Mouse (Mus musculus) olfactory bulb, adult 2 months (tissue): ENCODE measurements around the gene Ngdn. TPM values are rescaled to one million over a fixed set of nuclear protein-coding genes. Genes with fewer than 3 reads are reported as not detected.
"Not testable (repeated sequence)": the region's sequence is repeated elsewhere in the genome, so short reads cannot be mapped to it uniquely, and the experiment has no call there.

Source experiments
- H3K27ac ChIP-seq: fragments of 200-500 bp; 2 replicates; pipeline ENCODE4 v1.5.1; 2012; ENCODE audit warnings: low read depth, low read length; ENCODE audit not compliant: insufficient read depth
- H3K4me1 ChIP-seq: fragments of 200-500 bp; 2 replicates; pipeline ENCODE4 v1.6.1; 2012; ENCODE audit warnings: low read length; ENCODE audit not compliant: control insufficient read depth, insufficient read depth
- H3K4me3 ChIP-seq: fragments of 200-500 bp; 2 replicates; pipeline ENCODE4 v1.5.1; 2012; ENCODE audit warnings: mild to moderate bottlenecking, low read depth, low read length, moderate library complexity; ENCODE audit not compliant: insufficient read depth
- CTCF ChIP-seq: fragments of 200-500 bp; IDR thresholded peaks from 2 replicates; pipeline ENCODE4 v1.5.1; 2012; ENCODE audit warnings: low read depth, mild to moderate bottlenecking, low read length, moderate library complexity; ENCODE audit not compliant: insufficient read depth
- POLR2A ChIP-seq: fragments of 200-500 bp; IDR thresholded peaks from 2 replicates; pipeline ENCODE4 v1.6.1; 2012; ENCODE audit warnings: mild to moderate bottlenecking, low read depth, low read length, moderate library complexity; ENCODE audit not compliant: insufficient read depth
- WGBS: fragments of 180-500 bp; shearing (Covaris S2); methylation state at CpG from one replicate; pipeline ENCODE4 v1.1.7; 2018; 5-methylcytosine and 5-hydroxymethylcytosine counted together
- polyA plus RNA-seq: library from polyadenylated mRNA; stranded (reverse); fragments of >200 nt; gene quantifications from 2 replicates; pipeline ENCODE4 v1.2.4, GENCODE M21; 2012; ENCODE audit warnings: low replicate concordance; ENCODE audit not compliant: missing spikeins, insufficient read depth, insufficient read length

Ngdn gene
- polyA plus RNA-seq, 1 experiment = not detected

DNA sequence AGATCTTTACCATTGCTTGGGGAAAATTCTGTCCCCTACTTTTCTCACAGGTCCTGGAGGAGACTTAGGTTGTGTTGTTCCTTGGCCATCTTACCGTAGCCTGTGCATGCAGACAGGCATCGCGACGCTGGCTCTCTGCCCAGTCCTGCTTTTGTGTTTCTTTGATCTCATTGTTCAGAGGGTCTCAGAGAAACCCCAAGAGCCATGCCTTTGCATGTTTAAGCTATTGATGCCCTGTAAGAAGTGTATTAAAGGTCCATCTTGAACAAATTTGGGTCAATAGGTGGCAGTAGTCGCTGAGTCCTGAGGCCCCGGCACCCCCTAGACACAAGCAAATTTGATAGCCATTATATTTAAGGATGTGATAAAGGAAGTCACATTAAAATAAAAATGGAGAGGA, 12.4 kb downstream of the Ngdn start:
- H3K4me3 ChIP-seq = no peak overlapping the region
- H3K4me1 ChIP-seq = peaks cover 11% of the 10 kb centered on the region
- H3K27ac ChIP-seq = no peak overlapping the region
- WGBS = 20% methylated on average over 6 of the region's 6 CpGs
- no peak for TF ChIP-seq CTCF
- TF ChIP-seq POLR2A = no peak

DNA sequence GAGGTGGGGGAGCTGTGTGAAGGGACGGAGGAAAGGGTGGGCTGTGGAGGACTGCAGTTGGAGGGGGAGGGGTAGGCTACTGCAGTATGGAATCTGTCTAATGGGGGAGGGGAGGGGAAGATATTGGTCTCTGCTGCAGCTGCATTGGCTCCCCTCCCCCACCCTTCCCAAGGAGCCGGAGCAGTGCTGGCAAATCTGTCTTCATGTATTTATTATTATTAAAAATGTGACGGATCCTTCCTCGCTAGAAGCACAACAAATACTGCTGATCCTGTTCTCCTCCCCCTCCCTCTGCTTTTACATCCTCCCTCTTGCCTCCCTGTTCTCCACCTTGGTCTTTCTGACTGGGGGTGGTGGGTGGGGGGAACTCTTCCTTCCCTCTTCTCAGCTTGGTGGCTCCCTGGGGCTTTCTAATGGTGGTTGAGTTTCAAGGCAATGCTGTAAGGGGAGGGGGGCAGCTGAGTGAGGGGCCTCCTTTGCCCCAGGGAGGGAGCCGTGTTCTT, 13.1 kb downstream of the Ngdn start:
- Histone ChIP-seq H3K4me3 (no peak overlapping the region), H3K27ac (no peak overlapping the region), H3K4me1 (peaks cover 12% of the 10 kb centered on the region)
- TF ChIP-seq CTCF (no peak), POLR2A (no peak)
- 8% methylated on average over 5 of the region's 5 CpGs for WGBS

DNA sequence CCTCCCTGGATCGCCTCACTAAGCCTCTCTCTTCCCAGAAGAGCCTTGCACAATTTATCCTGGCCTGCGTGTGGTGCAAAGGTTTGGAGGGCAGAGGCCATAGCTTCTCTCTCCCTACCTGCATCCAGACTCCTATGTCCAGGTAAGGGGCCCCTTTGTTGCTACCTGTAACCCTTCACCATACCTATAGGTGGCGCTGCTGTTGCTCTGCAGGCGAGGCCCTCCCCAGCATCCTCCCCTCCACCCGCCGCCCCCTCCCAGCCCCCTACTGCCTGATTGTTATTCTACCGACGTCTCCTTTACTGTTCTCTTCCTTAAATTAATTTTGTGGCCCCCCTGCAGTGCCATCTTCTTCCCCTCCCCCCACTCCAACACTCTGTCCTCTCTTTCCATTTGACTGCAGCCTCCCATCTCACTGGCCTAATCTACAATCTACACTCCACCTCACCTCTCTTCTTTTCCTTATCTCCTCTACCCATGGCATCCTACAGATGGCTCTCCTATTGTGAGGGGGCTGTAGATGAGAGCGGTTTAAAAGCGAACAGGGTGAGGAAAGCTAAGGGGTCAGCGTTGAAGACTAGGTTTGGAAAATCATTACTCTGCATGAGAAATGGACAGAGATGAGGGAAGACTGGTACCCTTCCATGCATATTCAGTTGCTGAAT, 13.9 kb downstream of the Ngdn start:
- no peak overlapping the region for H3K4me3 ChIP-seq
- H3K27ac ChIP-seq = no peak overlapping the region
- peaks cover 12% of the 10 kb centered on the region for H3K4me1 ChIP-seq
- 18% methylated on average over 11 of the region's 11 CpGs for WGBS
- TF ChIP-seq CTCF (peak; percentile 45; the same call in 1 of the 2 replicates), POLR2A (no peak)

DNA sequence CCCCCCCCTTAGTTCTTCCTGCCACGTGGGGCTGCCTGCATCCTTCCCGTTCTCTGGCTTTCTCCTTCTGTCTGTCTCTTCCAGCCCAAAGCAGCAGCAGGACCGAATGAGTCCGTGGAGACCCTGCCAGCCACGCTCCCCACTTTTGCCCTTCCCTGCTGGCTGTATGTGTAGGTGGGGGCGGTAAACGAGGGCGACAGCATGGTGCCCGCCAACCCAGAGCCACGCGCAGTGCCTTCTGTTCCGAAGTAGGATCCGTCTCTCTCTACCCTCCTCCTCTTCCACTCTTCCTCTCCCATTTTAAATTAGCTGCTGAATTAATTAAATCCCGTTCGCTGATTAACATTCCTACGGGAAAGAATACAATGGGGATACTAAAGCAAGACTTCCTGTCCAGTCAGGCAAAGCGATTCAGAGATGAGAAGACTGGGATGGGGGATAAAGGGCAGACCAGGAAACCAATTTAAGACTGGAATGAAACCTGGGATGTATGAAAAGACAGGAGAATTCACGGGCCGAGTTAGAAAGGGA, 17.5 kb downstream of the Ngdn start:
- no peak overlapping the region for H3K27ac ChIP-seq

DNA sequence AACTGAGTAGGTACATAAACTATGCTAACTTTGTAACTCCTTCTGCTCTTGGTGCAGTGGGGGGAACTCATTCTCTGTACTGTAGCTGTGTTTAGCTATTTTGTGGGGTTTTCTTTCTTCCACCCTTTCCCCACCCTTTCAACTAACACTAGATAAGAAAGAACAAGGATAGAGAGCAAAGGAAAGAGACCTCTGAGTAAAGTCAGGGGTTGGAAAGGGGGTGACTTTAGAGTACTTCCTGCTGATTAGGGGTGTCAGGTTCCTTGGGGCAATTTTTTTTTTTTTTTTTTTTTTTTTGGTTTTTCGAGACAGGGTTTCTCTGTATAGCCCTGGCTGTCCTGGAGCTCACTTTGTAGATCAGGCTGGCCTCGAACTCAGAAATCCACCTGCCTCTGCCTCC, 28.4 kb downstream of the Ngdn start:
- H3K4me1 ChIP-seq, H3K27ac ChIP-seq, H3K4me3 ChIP-seq: not testable (repeated sequence)
- WGBS = 88% methylated on average over 1 of the region's 2 CpGs

More for the DNA sequence above, 17.5 kb downstream of the Ngdn start:
- H3K4me3 ChIP-seq = no peak overlapping the region; the same call in 1 of the 2 replicates
- H3K4me1 ChIP-seq = peaks cover 12% of the 10 kb centered on the region
- WGBS = 13% methylated on average over 19 of the region's 19 CpGs
- TF ChIP-seq POLR2A = no peak
- TF ChIP-seq CTCF = no peak

DNA sequence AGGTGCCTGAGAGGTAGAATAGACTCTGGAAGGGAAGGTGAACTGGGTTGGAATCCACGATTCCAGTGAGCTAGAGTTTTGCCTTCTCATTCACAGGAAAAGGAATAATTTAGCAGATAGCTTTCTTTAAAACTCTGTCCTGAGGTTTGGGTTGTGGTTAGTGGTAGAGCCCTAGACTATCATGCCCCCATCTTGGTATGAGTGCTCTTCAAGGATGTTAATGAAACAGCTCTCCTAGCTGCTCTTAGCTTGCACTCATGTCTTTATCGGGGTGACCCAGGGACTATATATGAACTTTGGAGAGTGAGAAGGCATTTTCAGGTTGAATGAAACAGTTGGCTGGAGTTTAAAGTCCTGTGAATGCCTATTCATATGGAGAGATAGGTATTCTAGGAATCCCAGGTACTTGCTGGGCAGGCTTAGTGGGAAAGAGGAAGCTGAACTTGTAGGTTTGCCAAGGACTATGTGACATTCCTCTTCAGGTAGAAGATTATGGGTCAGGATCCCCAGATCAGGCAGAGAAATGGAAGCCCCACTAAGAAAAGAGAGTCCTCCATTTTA, 32.8 kb downstream of the Ngdn start:
- Histone ChIP-seq H3K27ac (no peak overlapping the region), H3K4me1 (peaks cover 7% of the 10 kb centered on the region), H3K4me3 (no peak overlapping the region)
- WGBS = 94% methylated on average over 2 of the region's 2 CpGs
- no peak for TF ChIP-seq CTCF
- TF ChIP-seq POLR2A = no peak

DNA sequence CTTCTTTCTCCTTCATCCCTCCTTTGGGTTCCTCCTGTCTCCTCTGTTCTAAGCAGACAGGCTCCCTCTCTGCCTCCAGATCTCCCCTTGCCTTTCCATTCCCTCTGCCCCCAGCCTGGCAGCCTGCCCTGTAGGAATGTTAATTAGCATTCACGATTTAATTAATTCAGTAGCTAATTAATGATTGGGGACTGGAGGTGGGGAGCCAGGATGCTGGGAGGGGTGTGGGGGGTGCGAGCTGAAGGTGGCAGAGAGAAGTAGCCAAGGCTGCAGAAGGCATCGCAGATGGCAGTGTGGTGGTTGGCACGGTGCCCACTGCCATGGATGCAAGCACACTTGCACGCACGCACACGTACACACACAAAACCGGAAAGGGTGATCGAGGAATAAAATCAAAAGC, 37.2 kb downstream of the Ngdn start:
- TF ChIP-seq POLR2A (no peak), CTCF (no peak)
- 10% methylated on average over 9 of the region's 9 CpGs for WGBS
- Histone ChIP-seq H3K4me3 (no peak overlapping the region), H3K4me1 (peaks cover 30% of the 10 kb centered on the region), H3K27ac (0 out of 2 replicates have a peak overlapping the region, but pooled peaks have one; percentile 30)

DNA sequence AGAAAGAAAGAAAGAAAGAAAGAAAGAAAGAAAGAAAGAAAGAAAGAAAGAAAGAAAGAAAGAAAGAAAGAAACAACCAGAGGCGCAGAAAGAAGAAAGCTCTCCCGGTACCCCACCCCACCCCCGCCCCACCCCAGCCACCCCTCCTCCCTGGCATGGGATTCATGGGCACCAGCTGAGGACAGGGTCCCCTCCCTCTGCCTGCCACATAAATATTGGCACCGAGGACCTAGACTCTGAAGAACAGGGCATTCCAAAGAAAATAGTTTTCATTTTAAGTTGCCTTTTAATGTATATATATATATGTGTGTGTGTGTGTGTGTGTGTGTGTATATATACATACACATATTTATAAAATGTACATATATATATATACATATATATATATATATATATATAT, 37.8 kb downstream of the Ngdn start:
- 7% methylated on average over 4 of the region's 4 CpGs for WGBS
- peaks cover 30% of the 10 kb centered on the region for H3K4me1 ChIP-seq
- no peak overlapping the region for H3K27ac ChIP-seq
- H3K4me3 ChIP-seq = 0 out of 2 replicates have a peak overlapping the region, but pooled peaks have one; percentile 59
- TF ChIP-seq POLR2A (no peak), CTCF (no peak)

DNA sequence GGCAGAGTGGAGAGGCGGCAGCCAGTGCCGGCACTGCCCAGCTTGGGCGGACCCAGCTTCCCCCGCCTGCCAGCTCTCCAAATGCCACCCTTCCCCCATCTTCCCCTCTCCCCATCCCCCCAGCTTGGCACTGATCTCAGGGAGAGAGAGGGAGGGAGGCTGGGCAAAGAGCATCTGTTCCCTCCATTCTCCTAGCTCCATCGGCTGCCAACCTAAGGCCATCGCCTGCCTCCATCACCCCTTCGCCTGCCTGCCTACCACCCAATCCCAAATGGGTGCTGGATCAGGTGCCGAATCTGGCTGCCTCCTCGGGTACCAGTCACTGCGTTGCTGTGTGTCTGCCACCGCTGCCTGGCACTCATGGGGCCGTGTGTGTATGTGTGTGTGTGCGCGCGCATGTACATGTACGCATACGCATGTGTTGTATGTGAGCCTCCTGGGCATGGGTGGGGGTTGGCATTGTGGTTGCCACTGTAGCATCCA, 38.5 kb downstream of the Ngdn start:
- Histone ChIP-seq H3K4me3 (peak overlapping the region; percentile 59), H3K4me1 (peaks cover 30% of the 10 kb centered on the region), H3K27ac (peak overlapping the region; percentile 96)
- 18% methylated on average over 15 of the region's 17 CpGs for WGBS
- TF ChIP-seq POLR2A (peak; percentile 35; the same call in 1 of the 2 replicates), CTCF (no peak)
